Mouse (Mus musculus) right cerebral cortex, adult 18-20 months (tissue): ENCODE measurements at regions not wholly inside any gene's neighbourhood (a gene's known extent, or its start where the extent isn't known, plus 50 kb on each side); places are given as distances from the start of the nearest gene placed in this dataset.

Experiments used
- DNase-seq: peaks from one replicate; pipeline ENCODE4 v3.0.0; 2022; ENCODE audit warnings: mixed read lengths

DNA sequence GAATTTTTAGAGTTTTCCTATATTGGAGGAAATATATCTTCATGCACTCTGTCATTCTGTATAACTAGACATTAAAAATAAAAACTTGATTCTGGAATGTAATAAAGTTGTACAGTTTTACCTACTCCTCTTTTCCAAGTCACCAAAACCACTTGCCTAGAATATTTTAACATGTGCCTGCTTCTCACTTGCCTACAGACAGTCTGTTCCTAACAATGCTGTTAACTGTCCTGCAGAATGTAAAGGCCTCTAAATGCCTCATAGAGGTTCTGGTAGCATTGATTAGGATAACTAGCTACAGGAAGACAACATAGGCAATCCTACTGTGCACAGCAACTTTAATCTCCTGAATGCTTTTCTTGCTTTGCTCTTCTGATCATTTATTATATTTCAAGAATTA lies 614.9 kb upstream of the Pcdh7 start:
- peak; percentile 25 for DNase-seq

DNA sequence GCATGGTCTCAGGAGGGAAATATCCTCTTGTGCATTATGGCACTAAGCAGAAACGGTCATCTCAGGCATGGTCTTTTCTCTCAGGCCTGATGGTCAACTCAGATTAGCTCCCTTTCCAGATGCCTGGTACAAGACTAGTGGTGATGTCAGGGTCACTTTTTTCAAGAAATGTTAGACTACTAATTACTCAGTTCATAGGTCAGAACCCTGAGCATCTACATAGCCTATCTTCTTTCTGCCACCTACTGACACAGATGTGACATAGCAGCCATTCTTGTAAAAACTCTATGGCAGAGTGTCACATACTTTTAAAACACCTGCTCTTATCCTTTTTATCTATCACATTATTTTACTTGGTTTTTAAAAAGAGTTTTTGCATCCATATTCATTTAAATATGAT lies 589.3 kb upstream of the Pcdh7 start:
- no peak for DNase-seq
